Mouse (Mus musculus) embryonic facial prominence, embryonic 15.5 days (tissue): Measurements from ENCODE around the gene Grin2b. TPM values are rescaled to one million over a fixed set of nuclear protein-coding genes. Genes with fewer than 3 reads are reported as not detected.

Experiments used
- ATAC-seq: fragments of 200-750 bp; cut with Nextera tagmentation; 2 replicates; pipeline ENCODE4 v1.8.0; 2017; ENCODE audit warnings: low read depth, moderate TSS enrichment; ENCODE audit not compliant: insufficient number of reproducible peaks, low FRiP score, low TSS enrichment
- H3K27ac ChIP-seq: fragments of 300-500 bp; sonication (generic); replicated peaks from 2 replicates; pipeline ENCODE4 v1.5.1; 2015; ENCODE audit warnings: mild to moderate bottlenecking, inconsistent platforms
- H3K27me3 ChIP-seq: fragments of 300-500 bp; sonication (generic); 2 replicates; pipeline ENCODE4 v1.6.1; 2015; ENCODE audit warnings: inconsistent platforms
- H3K36me3 ChIP-seq: fragments of 300-500 bp; sonication (generic); 2 replicates; pipeline ENCODE4 v1.6.1; 2015; ENCODE audit warnings: mild to moderate bottlenecking, inconsistent platforms
- H3K4me1 ChIP-seq: fragments of 300-500 bp; sonication (generic); 2 replicates; pipeline ENCODE4 v1.6.1; 2015; ENCODE audit warnings: inconsistent platforms
- H3K4me2 ChIP-seq: fragments of 300-500 bp; sonication (generic); replicated peaks from 2 replicates; pipeline ENCODE4 v1.6.1; 2015; ENCODE audit warnings: mild to moderate bottlenecking, inconsistent platforms
- H3K4me3 ChIP-seq: fragments of 300-500 bp; sonication (generic); replicated peaks from 2 replicates; pipeline ENCODE4 v1.5.1; 2015; ENCODE audit warnings: mild to moderate bottlenecking, inconsistent platforms
- H3K9ac ChIP-seq: fragments of 300-500 bp; sonication (generic); 2 replicates; pipeline ENCODE4 v1.6.1; 2015; ENCODE audit warnings: inconsistent platforms
- H3K9me3 ChIP-seq: fragments of 300-500 bp; sonication (generic); replicated peaks from 2 replicates; pipeline ENCODE4 v1.6.1; 2016; ENCODE audit warnings: inconsistent platforms
- WGBS: fragments of 180-500 bp; shearing (Covaris S2); methylation state at CpG from one replicate; pipeline ENCODE4 v1.1.7; 2015; 5-methylcytosine and 5-hydroxymethylcytosine counted together
- polyA plus RNA-seq: library from polyadenylated mRNA; unstranded; fragments of >200 nt; fragmentation: Nextera tagmentation; extraction: Ambion mirVana; gene quantifications from 2 replicates; pipeline ENCODE4 v1.2.1, GENCODE M21; 2015

Gene Grin2b
- polyA plus RNA-seq, 1 experiment from 2014 or later = 2.3 TPM

DNA sequence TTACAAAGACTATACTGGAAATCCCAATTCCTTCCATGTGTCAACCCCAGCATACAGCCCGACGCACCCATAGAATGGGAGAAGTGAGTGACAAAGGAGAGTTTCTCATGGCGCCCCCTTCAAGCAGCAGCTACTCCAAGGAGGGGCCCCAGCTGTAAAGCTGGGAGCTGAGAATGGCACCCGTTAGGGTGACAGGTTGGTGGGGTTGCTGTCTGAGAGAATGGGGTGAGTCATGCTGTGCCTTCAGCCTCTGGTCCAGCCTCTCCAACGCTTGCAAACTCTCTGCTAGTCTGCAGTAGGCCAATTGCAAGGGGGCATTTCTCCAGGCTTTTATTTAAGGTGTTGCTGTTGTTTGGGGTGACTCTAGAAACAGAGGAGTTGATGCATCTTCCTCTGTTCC, 73.1 kb downstream of the Grin2b start:
- Histone ChIP-seq H3K9me3 (no peaks in the 10 kb centered on the region), H3K9ac (no peak overlapping the region), H3K4me3 (no peak overlapping the region), H3K36me3 (no peaks in the 10 kb centered on the region), H3K27ac (no peak overlapping the region), H3K4me1 (no peaks in the 10 kb centered on the region), H3K4me2 (no peak overlapping the region), H3K27me3 (no peaks in the 10 kb centered on the region)
- ATAC-seq = no peak
- WGBS = 85% methylated on average over 5 of the region's 5 CpGs

DNA sequence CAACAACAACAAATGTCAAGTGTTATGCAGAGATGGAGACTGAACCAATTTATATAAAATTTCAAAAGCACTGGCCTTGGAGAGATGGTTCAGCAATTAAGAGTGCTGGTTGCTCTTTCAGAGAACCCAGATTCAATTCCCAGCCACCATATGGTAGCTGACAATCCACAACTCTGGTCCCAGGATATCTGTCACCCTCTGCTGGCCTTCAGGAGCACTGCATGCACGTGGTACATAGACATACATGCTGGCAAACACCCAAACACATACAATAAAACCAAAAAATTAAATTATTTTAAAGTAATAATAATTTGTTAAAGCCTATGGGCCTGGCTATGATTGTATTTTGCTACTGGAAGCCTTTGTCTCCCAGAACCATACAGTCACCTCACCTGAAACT, 77.0 kb downstream of the Grin2b start:
- Histone ChIP-seq H3K4me1 (no peaks in the 10 kb centered on the region), H3K27me3 (no peaks in the 10 kb centered on the region), H3K27ac (no peak overlapping the region), H3K9ac (no peak overlapping the region), H3K9me3 (no peaks in the 10 kb centered on the region), H3K4me2 (no peak overlapping the region), H3K4me3 (no peak overlapping the region), H3K36me3 (no peaks in the 10 kb centered on the region)
- ATAC-seq = no peak
- WGBS = 23% methylated on average over 1 of the region's 1 CpGs

DNA sequence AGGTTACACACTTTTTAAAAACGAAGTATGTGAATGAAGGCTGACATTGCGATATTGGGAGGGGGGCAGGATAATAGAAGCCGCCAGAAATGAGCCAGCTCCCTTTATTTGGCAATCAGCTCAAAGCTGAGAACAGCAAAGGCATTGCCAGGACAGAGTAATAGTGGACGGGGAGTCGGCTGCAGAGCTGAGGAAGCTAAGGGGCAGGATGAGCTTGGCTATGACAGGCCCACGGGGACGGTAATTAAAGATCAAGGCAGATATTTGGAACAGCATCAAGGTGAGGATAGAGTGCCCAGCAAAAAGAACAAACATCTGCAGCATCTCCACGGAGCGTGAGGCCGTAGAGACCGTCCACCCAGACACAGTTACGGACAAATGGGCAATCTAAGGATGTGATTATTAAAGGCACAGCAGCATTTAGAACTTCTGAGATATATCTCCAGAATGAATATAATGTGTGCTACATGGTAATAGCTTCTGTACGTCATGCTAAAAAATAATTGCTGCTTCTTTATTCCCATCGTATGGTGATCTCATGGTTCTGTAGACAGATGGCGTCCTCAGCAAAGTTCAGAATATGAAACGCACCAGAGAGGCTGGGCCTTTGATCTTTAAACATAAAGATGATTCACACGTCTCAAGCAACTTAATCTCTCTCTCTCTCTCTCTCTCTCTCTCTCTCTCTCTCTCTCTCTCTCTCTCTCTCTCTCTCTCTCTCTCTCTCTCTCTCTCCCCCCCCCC, 93.1 kb downstream of the Grin2b start:
- H3K4me3 ChIP-seq = no peak overlapping the region
- no peak for ATAC-seq
- H3K27ac ChIP-seq = no peak overlapping the region
- no peaks in the 10 kb centered on the region for H3K27me3 ChIP-seq
- H3K36me3 ChIP-seq = no peaks in the 10 kb centered on the region
- H3K9me3 ChIP-seq = no peaks in the 10 kb centered on the region
- WGBS = 69% methylated on average over 17 of the region's 17 CpGs
- no peak overlapping the region for H3K4me2 ChIP-seq
- H3K4me1 ChIP-seq = no peaks in the 10 kb centered on the region
- no peak overlapping the region for H3K9ac ChIP-seq

DNA sequence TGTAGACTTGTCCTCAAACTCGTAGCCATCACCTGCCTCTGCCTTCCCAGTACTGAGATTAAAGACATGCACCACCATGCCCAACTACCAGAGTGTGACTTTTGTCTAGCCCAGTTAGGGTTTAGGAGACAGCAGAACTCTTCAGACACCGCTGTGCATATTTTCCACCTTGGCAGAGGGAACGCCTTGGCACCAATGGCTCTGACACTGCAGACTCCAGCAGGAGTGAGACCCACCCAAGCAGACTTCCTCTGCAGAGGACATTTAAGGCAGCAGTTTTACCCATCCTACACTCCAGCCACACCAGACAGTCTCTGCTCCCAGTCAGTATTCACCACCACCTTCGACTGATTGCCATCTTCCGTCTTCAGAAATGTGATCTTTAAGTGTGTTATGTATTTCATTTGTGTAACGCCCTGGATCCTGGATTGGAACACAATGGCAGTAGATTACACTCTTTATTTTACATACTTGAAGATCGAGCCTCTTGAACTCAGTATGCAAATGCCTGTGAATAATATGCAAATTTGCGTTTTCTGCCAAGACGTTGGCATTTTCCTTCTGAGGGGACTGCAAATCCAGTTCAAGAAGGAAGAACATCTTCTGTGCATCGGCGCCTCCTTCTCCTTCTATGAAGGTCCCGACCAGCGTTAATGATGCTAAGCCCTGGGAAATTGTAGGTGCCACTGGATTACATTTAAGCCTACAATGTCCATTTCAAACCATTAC, 100.8 kb downstream of the Grin2b start:
- 81% methylated on average over 13 of the region's 13 CpGs for WGBS
- Histone ChIP-seq H3K4me2 (no peak overlapping the region), H3K9me3 (no peaks in the 10 kb centered on the region)

DNA sequence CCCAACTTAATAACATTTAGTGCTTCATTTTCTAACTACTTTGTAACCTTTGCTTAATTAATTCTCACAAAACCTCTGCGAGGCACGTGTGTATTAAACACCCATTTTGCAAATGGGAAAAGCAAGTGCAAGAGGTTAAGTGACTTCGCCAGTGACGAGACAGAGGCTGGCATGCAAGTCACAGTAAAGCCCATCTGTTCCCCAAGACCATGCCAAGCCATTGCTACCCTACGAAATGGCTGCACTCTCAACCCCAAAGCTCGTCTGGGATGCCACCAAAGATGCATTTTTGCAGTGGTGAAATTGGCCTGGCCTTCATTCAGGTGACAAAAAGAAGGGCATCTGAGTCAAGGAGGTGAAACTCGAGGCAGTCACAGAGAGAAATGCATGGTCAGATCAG, 103.2 kb downstream of the Grin2b start:
- no peaks in the 10 kb centered on the region for H3K9me3 ChIP-seq
- H3K4me1 ChIP-seq = no peaks in the 10 kb centered on the region
- H3K36me3 ChIP-seq = no peaks in the 10 kb centered on the region
- no peak overlapping the region for H3K9ac ChIP-seq
- H3K27me3 ChIP-seq = no peaks in the 10 kb centered on the region
- WGBS = 89% methylated on average over 7 of the region's 7 CpGs
- H3K4me3 ChIP-seq = no peak overlapping the region
- H3K27ac ChIP-seq = no peak overlapping the region
- no peak overlapping the region for H3K4me2 ChIP-seq
- ATAC-seq = no peak

More for the DNA sequence above, 100.8 kb downstream of the Grin2b start:
- ATAC-seq = no peak
- Histone ChIP-seq H3K27me3 (no peaks in the 10 kb centered on the region), H3K36me3 (no peaks in the 10 kb centered on the region), H3K4me3 (no peak overlapping the region), H3K9ac (no peak overlapping the region), H3K27ac (no peak overlapping the region), H3K4me1 (no peaks in the 10 kb centered on the region)

DNA sequence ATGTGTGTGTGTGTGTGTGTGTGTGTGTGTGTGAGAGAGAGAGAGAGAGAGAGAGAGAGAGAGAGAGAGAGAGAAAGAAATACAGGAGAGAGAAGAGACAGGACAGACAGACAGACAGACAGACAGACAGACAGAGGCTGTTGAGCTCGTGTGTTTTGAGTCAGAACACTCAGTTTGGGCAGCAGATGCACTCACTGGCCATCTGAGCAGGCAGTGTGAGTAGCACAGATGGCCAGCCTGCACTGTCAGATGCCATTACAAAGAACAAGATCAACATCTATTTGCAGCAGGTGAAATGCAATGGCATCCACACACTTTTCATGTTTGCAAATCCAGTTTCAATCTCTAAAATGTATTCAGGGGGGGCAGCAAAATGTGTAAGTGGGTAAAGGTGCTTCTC, 120.0 kb downstream of the Grin2b start:
- Histone ChIP-seq H3K9ac (no peak overlapping the region), H3K27me3 (no peaks in the 10 kb centered on the region), H3K27ac (no peak overlapping the region), H3K4me2 (no peak overlapping the region), H3K4me1 (no peaks in the 10 kb centered on the region), H3K36me3 (no peaks in the 10 kb centered on the region), H3K9me3 (no peaks in the 10 kb centered on the region), H3K4me3 (no peak overlapping the region)
- ATAC-seq = no peak
- WGBS = 33% methylated on average over 1 of the region's 1 CpGs

DNA sequence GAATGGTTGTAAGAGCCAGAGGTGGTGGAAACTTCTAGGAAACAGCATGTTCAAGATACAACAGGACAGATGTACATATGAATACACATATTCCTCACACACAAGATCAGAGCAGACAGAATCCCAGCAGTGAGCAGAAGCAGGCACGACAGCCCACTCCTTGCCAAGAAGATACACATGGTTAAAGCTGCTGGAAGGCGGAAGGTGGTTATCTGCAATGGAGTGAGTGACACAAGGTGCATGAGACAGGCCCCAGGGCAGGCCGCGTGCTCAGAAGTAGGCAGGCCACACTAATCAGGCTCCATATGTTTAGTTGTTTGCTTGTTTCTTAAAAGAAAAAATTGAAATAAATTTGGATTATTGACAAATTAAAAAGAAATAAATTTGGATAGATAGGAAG, 123.0 kb downstream of the Grin2b start:
- Histone ChIP-seq H3K36me3 (no peaks in the 10 kb centered on the region), H3K4me1 (no peaks in the 10 kb centered on the region), H3K4me3 (no peak overlapping the region), H3K27me3 (no peaks in the 10 kb centered on the region), H3K4me2 (no peak overlapping the region), H3K27ac (no peak overlapping the region), H3K9ac (no peak overlapping the region), H3K9me3 (no peaks in the 10 kb centered on the region)
- 70% methylated on average over 4 of the region's 4 CpGs for WGBS
- ATAC-seq = no peak

DNA sequence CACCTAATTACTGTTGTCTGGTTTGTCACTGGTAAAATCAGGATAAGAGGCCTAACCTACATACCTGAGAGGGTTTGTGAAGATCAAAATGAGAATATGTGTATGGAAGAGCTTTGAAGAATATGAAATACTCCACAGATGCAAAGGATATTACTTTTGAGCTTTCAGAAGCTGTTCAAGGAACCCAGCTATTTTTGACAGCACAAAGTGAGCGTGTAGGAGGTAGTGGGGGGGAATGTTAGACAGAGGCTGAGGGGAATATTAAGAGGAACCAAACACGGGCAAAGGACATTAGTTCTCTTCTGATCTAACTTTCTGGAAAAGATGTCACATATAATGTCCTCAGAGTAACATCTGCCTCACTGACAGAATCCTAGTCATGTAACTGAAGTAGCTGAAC, 125.2 kb downstream of the Grin2b start:
- H3K36me3 ChIP-seq = no peaks in the 10 kb centered on the region
- H3K4me1 ChIP-seq = no peaks in the 10 kb centered on the region
- H3K27me3 ChIP-seq = no peaks in the 10 kb centered on the region
- no peak overlapping the region for H3K9ac ChIP-seq
- no peak overlapping the region for H3K27ac ChIP-seq
- ATAC-seq = no peak
- no peak overlapping the region for H3K4me3 ChIP-seq
- no peak overlapping the region for H3K4me2 ChIP-seq
- H3K9me3 ChIP-seq = no peaks in the 10 kb centered on the region
- 81% methylated on average over 2 of the region's 2 CpGs for WGBS

DNA sequence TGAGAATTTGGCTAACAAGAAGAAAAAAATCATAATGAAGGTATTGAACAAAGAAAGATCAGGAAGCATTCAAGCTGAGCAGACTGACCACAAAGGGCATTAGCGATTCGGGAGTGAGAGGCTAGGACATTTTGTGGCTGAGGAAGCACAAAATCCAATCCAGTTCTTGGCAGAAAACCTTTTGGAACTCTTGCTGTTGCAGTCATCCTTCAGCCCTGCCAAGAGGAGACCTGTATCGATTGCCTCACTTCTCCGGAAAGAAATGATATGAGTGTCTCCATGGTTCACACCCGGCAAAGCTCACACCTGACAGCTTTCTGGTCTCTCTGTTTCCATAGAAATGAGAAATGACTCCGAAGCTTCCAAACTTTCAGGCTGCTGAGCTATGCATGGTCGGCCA, 127.2 kb downstream of the Grin2b start:
- Histone ChIP-seq H3K9me3 (no peaks in the 10 kb centered on the region), H3K27ac (no peak overlapping the region), H3K36me3 (no peaks in the 10 kb centered on the region), H3K27me3 (no peaks in the 10 kb centered on the region), H3K9ac (no peak overlapping the region), H3K4me2 (no peak overlapping the region), H3K4me3 (no peak overlapping the region), H3K4me1 (no peaks in the 10 kb centered on the region)
- no peak for ATAC-seq
- 79% methylated on average over 7 of the region's 7 CpGs for WGBS

DNA sequence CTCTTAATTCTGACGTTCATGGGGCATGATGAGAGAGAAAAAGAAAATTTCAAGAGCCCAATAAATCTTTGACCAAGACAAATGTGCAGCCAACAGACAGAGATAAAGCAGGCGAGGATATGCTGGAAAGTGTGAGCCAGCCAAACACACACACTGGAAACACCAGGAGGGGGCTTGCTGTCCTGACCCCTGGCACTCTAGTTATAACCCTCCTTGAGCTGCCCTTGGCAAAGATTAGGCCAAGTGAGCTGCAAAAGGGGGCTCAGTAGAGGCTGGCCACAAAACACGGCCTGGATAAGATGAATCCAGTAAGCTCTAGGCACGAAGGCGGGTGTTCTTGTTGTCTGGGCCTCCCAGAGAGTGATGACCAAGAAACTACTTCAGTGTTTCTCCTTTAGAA, 128.8 kb downstream of the Grin2b start:
- no peak overlapping the region for H3K27ac ChIP-seq
- H3K27me3 ChIP-seq = no peaks in the 10 kb centered on the region
- ATAC-seq = no peak
- 81% methylated on average over 5 of the region's 5 CpGs for WGBS
- no peaks in the 10 kb centered on the region for H3K36me3 ChIP-seq
- H3K4me1 ChIP-seq = no peaks in the 10 kb centered on the region
- H3K4me2 ChIP-seq = no peak overlapping the region
- no peak overlapping the region for H3K4me3 ChIP-seq
- H3K9ac ChIP-seq = no peak overlapping the region
- no peaks in the 10 kb centered on the region for H3K9me3 ChIP-seq

DNA sequence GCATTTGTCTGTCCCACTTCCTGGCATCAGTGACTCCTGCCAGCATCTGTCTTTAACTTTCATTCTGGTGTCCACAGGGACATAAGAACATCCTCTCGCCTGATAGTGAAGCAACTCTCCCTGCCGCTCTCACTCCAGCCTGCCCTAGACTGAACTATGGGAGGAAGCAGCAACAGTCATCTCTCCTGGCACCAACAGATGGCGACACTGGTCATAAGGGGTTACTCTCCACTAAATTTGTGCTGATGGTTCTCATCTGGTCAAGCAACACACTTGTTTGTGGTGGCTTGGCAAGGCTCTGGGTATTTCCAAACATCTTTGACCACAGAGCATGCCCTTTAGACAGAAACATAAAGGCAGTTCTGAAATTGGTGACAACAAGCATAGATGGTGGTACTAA, 130.9 kb downstream of the Grin2b start:
- WGBS = 74% methylated on average over 3 of the region's 3 CpGs
- H3K9me3 ChIP-seq = no peaks in the 10 kb centered on the region
- no peak overlapping the region for H3K27ac ChIP-seq
- no peak overlapping the region for H3K9ac ChIP-seq
- no peaks in the 10 kb centered on the region for H3K36me3 ChIP-seq
- H3K4me3 ChIP-seq = no peak overlapping the region
- no peak overlapping the region for H3K4me2 ChIP-seq
- H3K4me1 ChIP-seq = no peaks in the 10 kb centered on the region
- ATAC-seq = no peak
- H3K27me3 ChIP-seq = no peaks in the 10 kb centered on the region

DNA sequence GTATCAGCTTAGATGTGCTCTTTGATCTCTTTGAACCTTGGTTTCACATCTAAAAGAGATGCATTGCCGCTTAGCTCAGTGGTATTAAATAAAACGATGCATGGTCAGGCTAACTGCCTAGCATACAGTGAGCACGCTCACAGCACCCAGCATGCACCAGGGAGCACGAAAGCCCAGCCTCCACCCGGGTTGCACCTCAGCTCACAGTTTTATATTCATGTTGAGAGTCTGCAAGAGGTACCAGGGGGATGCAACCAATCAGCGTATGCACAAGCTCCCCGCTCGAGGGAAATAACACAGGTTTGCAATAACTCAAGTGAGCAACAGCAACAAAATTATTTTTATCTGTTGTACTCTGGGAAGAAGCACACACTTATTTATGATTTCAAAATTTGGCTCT, 131.5 kb downstream of the Grin2b start:
- no peaks in the 10 kb centered on the region for H3K36me3 ChIP-seq
- ATAC-seq = no peak
- no peak overlapping the region for H3K4me3 ChIP-seq
- no peak overlapping the region for H3K9ac ChIP-seq
- WGBS = 86% methylated on average over 8 of the region's 8 CpGs
- H3K27me3 ChIP-seq = no peaks in the 10 kb centered on the region
- H3K4me1 ChIP-seq = no peaks in the 10 kb centered on the region
- H3K9me3 ChIP-seq = no peaks in the 10 kb centered on the region
- no peak overlapping the region for H3K27ac ChIP-seq
- no peak overlapping the region for H3K4me2 ChIP-seq
